Mouse (Mus musculus) lung, postnatal 0 days (tissue): ENCODE measurements around the gene Cdkn1c.

Source experiments
- CTCF ChIP-seq: IDR thresholded peaks from 2 replicates; pipeline ENCODE4 v1.5.1; 2016; ENCODE audit warnings: antibody characterized with exemption, mild to moderate bottlenecking
- EP300 ChIP-seq: IDR thresholded peaks from 2 replicates; pipeline ENCODE4 v1.6.1; 2016; ENCODE audit warnings: antibody characterized with exemption, mild to moderate bottlenecking, control low read depth

DNA sequence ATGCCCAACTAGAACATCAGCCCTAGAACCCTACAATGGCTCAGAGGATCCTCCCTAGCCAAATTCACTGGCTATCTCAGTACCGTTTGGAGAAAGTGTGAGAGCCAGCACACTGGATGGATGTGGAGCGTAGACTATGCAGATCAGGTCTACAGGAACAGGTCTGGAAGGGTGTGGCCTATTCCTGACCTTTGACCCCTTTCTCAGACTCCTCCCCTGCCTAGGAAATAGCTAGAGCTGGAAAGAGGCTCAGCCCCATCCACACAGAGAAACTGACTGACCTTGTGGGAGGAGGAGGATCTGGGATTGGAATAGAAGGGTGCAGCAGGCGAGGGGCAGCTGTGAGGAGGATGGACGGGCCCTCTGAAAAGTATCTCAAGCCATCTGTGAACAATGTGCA is 37.7 kb upstream of the Cdkn1c start:
- no peak for TF ChIP-seq CTCF
- TF ChIP-seq EP300 = no peak
